Comparison of ENCODE assay signal across 8 mouse cellular contexts in genomic region chr19:21742138-21742537, GRCm38 (mm10). TPM values are rescaled to one million over a fixed set of nuclear protein-coding genes. Genes with fewer than 3 reads are reported as not detected.
A peak's percentile ranks its signal among the peaks of the same experiment; 100 is the strongest.
DNase-seq lines count a peak whose midpoint lies in the region; ATAC-seq and TF ChIP-seq lines count a peak whose summit lies in the region.

No protein-coding gene starts in this region.

- no peak for ATAC-seq in heart, embryonic 11.5 days (replicated peaks; ENCODE audit: insufficient number of reproducible peaks, low FRiP score, low TSS enrichment)
- no peak for ATAC-seq in lung, postnatal 0 days

- H3K4me2 ChIP-seq in heart, embryonic 11.5 days: no peak overlapping the region
- no peak overlapping the region for H3K4me2 ChIP-seq in lung, postnatal 0 days (replicated peaks; ENCODE audit: low read depth, low read length)

- TF ChIP-seq CTCF in lung, postnatal 0 days (IDR thresholded peaks at IDR 0.05): no peak

- no peaks in the 10 kb centered on the region for H3K4me1 ChIP-seq in heart, embryonic 11.5 days (ENCODE audit: control insufficient read depth, insufficient read depth, low read length)
- no peaks in the 10 kb centered on the region for H3K4me1 ChIP-seq in lung, postnatal 0 days (ENCODE audit: insufficient read depth, low read depth, low read length)

- no peak overlapping the region for H3K9ac ChIP-seq in heart, embryonic 11.5 days (ENCODE audit: low read depth, low read length)
- H3K9ac ChIP-seq in lung, postnatal 0 days (replicated peaks; ENCODE audit: low read depth): no peak overlapping the region

- H3K9me3 ChIP-seq in heart, embryonic 11.5 days (replicated peaks; ENCODE audit: control insufficient read depth, low read length): no peaks in the 10 kb centered on the region
- H3K9me3 ChIP-seq in lung, postnatal 0 days (ENCODE audit: low read length): no peaks in the 10 kb centered on the region

- TF ChIP-seq EP300 in lung, postnatal 0 days (IDR thresholded peaks at IDR 0.05): no peak

- H3K36me3 ChIP-seq in heart, embryonic 11.5 days (ENCODE audit: control insufficient read depth, insufficient read depth, low read length): no peaks in the 10 kb centered on the region
- H3K36me3 ChIP-seq in lung, postnatal 0 days (ENCODE audit: insufficient read depth, low read length): no peaks in the 10 kb centered on the region

- peak; percentile 97 for DNase-seq in heart, adult 11 months
- DNase-seq in frontal cortex, postnatal 10 days (ENCODE audit: low spot score in 2 of 2): peak; percentile 68 to 75
- peak; percentile 87 for DNase-seq in layer of hippocampus, adult 9-11 months
- DNase-seq in right cerebral cortex, postnatal 10 days (ENCODE audit: low spot score in 2 of 2): peak; percentile 89 to 91
- DNase-seq in urinary bladder, postnatal 4 days (ENCODE audit: low spot score in 2 of 2): no peak
- no peak for DNase-seq in adrenal gland, adult (ENCODE audit: inconsistent age in 2 of 2, low spot score in 1 of 2)
- no peak for DNase-seq in lung, postnatal 0 days (ENCODE audit: low spot score)

- no peak overlapping the region for H3K27ac ChIP-seq in heart, embryonic 11.5 days (ENCODE audit: low read depth, low read length)
- no peak overlapping the region for H3K27ac ChIP-seq in lung, postnatal 0 days (ENCODE audit: low read length)

- H3K4me3 ChIP-seq in heart, embryonic 11.5 days (ENCODE audit: low read depth, low read length): no peak overlapping the region
- no peak overlapping the region for H3K4me3 ChIP-seq in lung, postnatal 0 days (ENCODE audit: low read depth, low read length)

- H3K27me3 ChIP-seq in heart, embryonic 11.5 days (ENCODE audit: control insufficient read depth, insufficient read depth, low read length): no peaks in the 10 kb centered on the region
- no peaks in the 10 kb centered on the region for H3K27me3 ChIP-seq in lung, postnatal 0 days (replicated peaks; ENCODE audit: insufficient read depth, low read length)

- 87% methylated on average over 12 of the region's 12 CpGs for WGBS in heart, embryonic 11.5 days (ENCODE audit: insufficient replicate concordance)
- WGBS in lung, postnatal 0 days: 82% methylated on average over 12 of the region's 12 CpGs

RNA-seq across cellular contexts. Expression of gene Cemip2, which starts 36.0 kb away (rescaled TPM):
- polyA plus RNA-seq in heart, embryonic 11.5 days (2014; fragmentation: Nextera tagmentation; extraction: Ambion mirVana): 77.0 and 99.7 TPM in 2 replicates
- polyA plus RNA-seq in lung, postnatal 0 days (2015; fragmentation: Nextera tagmentation; extraction: Ambion mirVana): 46.7 and 47.2 TPM in 2 replicates

Comparison
In these comparisons a context has a peak if more than half of its experiments do, and no peak if none do; other contexts are left out.
1. DNase-seq: peak in heart, adult 11 months (single experiment), frontal cortex, postnatal 10 days (2 of 2), layer of hippocampus, adult 9-11 months (single experiment) and right cerebral cortex, postnatal 10 days (2 of 2); none in urinary bladder, postnatal 4 days (0 of 2), adrenal gland, adult (0 of 2) and lung, postnatal 0 days (single experiment).